Mouse (Mus musculus): ENCODE measurements around the gene Grk6. TPM values are rescaled to one million over a fixed set of nuclear protein-coding genes. Genes with fewer than 3 reads are reported as not detected.
A peak's percentile ranks its signal among the peaks of the same experiment; 100 is the strongest.

Gene Grk6
- polyA plus RNA-seq, 2 experiments: 22.6 to 26.1 TPM

GRCm38 (mm10) chr13:55451296-55451695 is 6.4 kb downstream of the Grk6 start:
- Histone ChIP-seq H3K9ac (replicated peaks) (no peak overlapping the region), H3K36me3 (replicated peaks; ENCODE audit: control insufficient read depth, insufficient read depth, low read depth) (peaks cover 58% of the 10 kb centered on the region), H3K4me3 (ENCODE audit: insufficient read depth in 1 of 2, low read depth in 2 of 2, low read length in 2 of 2) (no peak overlapping the region), H3K27me3 (ENCODE audit: control insufficient read depth, insufficient read depth, low read length) (no peaks in the 10 kb centered on the region), H3K9me3 (ENCODE audit: control insufficient read depth, low read length) (no peaks in the 10 kb centered on the region), H3K27ac (no peak overlapping the region), H3K4me2 (ENCODE audit: low read depth) (no peak overlapping the region), H3K4me1 (replicated peaks; ENCODE audit: control insufficient read depth in 2 of 2, insufficient read depth in 2 of 2, low read length in 1 of 2) (peaks cover 20 to 30% of the 10 kb centered on the region in 2 experiments)
- WGBS (ENCODE audit: insufficient replicate concordance): 82% methylated on average over 10 of the region's 10 CpGs
- TF ChIP-seq CTCF (IDR thresholded peaks at IDR 0.05; ENCODE audit: low read depth): no peak
- no peak for TF ChIP-seq EP300 (IDR thresholded peaks at IDR 0.05; ENCODE audit: low read depth)
- DNase-seq (ENCODE audit: low read depth in 3 of 3, low spot score in 3 of 3) (no peak), ATAC-seq (ENCODE audit: insufficient read depth) (no peak)

- TF ChIP-seq CTCF (IDR thresholded peaks at IDR 0.05; ENCODE audit: low read depth) (no peak), EP300 (IDR thresholded peaks at IDR 0.05; ENCODE audit: low read depth) (no peak)
- ATAC-seq (ENCODE audit: insufficient read depth) (no peak), DNase-seq (ENCODE audit: low read depth in 3 of 3, low spot score in 3 of 3) (no peak)
- no peaks in the 10 kb centered on the region for H3K9me3 ChIP-seq (ENCODE audit: control insufficient read depth, low read length)
- H3K27ac ChIP-seq: no peak overlapping the region
- no peak overlapping the region for H3K4me2 ChIP-seq (ENCODE audit: low read depth)
- H3K4me1 ChIP-seq (replicated peaks; ENCODE audit: control insufficient read depth in 2 of 2, insufficient read depth in 2 of 2, low read length in 1 of 2): peaks cover 13 to 23% of the 10 kb centered on the region in 2 experiments
- no peak overlapping the region for H3K9ac ChIP-seq (replicated peaks)
- 90% methylated on average over 16 of the region's 16 CpGs for WGBS (ENCODE audit: insufficient replicate concordance)
- H3K27me3 ChIP-seq (ENCODE audit: control insufficient read depth, insufficient read depth, low read length): no peaks in the 10 kb centered on the region
- peaks cover 61% of the 10 kb centered on the region for H3K36me3 ChIP-seq (replicated peaks; ENCODE audit: control insufficient read depth, insufficient read depth, low read depth)
- H3K4me3 ChIP-seq (ENCODE audit: insufficient read depth in 1 of 2, low read depth in 2 of 2, low read length in 2 of 2): no peak overlapping the region
These were observed 7.1 kb downstream of the Grk6 start for GRCm38 (mm10) chr13:55451785-55452549.

GRCm38 (mm10) chr13:55462965-55463364 is 18.1 kb downstream of the Grk6 start:
- no peak overlapping the region for H3K4me3 ChIP-seq (ENCODE audit: insufficient read depth in 1 of 2, low read depth in 2 of 2, low read length in 2 of 2)
- peaks cover 9% of the 10 kb centered on the region for H3K36me3 ChIP-seq (replicated peaks; ENCODE audit: control insufficient read depth, insufficient read depth, low read depth)
- no peaks in the 10 kb centered on the region for H3K9me3 ChIP-seq (ENCODE audit: control insufficient read depth, low read length)
- WGBS (ENCODE audit: insufficient replicate concordance): 40% methylated on average over 2 of the region's 2 CpGs
- H3K9ac ChIP-seq (replicated peaks): no peak overlapping the region
- DNase-seq (ENCODE audit: low read depth in 3 of 3, low spot score in 3 of 3): no peak
- H3K27ac ChIP-seq: no peak overlapping the region
- TF ChIP-seq EP300 (IDR thresholded peaks at IDR 0.05; ENCODE audit: low read depth) (no peak), CTCF (IDR thresholded peaks at IDR 0.05; ENCODE audit: low read depth) (no peak)
- H3K27me3 ChIP-seq (ENCODE audit: control insufficient read depth, insufficient read depth, low read length): peaks cover 17% of the 10 kb centered on the region
- ATAC-seq (ENCODE audit: insufficient read depth): no peak
- no peaks in the 10 kb centered on the region for H3K4me1 ChIP-seq (replicated peaks; ENCODE audit: control insufficient read depth in 2 of 2, insufficient read depth in 2 of 2, low read length in 1 of 2)
- no peak overlapping the region for H3K4me2 ChIP-seq (ENCODE audit: low read depth)

- H3K4me1 ChIP-seq (replicated peaks; ENCODE audit: control insufficient read depth in 2 of 2, insufficient read depth in 2 of 2, low read length in 1 of 2): no peaks in the 10 kb centered on the region
- H3K27me3 ChIP-seq (ENCODE audit: control insufficient read depth, insufficient read depth, low read length): peaks cover 17% of the 10 kb centered on the region
- no peak overlapping the region for H3K9ac ChIP-seq (replicated peaks)
- ATAC-seq (ENCODE audit: insufficient read depth): no peak
- peak overlapping the region; percentile 55; the same call in 1 of the 2 replicates for H3K4me2 ChIP-seq (ENCODE audit: low read depth)
- WGBS (ENCODE audit: insufficient replicate concordance): 14% methylated on average over 14 of the region's 14 CpGs
- peaks cover 9% of the 10 kb centered on the region for H3K36me3 ChIP-seq (replicated peaks; ENCODE audit: control insufficient read depth, insufficient read depth, low read depth)
- H3K9me3 ChIP-seq (ENCODE audit: control insufficient read depth, low read length): no peaks in the 10 kb centered on the region
- TF ChIP-seq EP300 (IDR thresholded peaks at IDR 0.05; ENCODE audit: low read depth): no peak
- no peak for TF ChIP-seq CTCF (IDR thresholded peaks at IDR 0.05; ENCODE audit: low read depth)
- no peak overlapping the region for H3K27ac ChIP-seq
- DNase-seq (ENCODE audit: low read depth in 3 of 3, low spot score in 3 of 3): no peak
- H3K4me3 ChIP-seq (ENCODE audit: insufficient read depth in 1 of 2, low read depth in 2 of 2, low read length in 2 of 2): 0 out of 4 replicates have a peak overlapping the region, but pooled peaks of 1 of the 2 experiments have one; percentile 14
These were observed 18.6 kb downstream of the Grk6 start for GRCm38 (mm10) chr13:55463399-55464026.

All from liver, embryonic 14.5 days (tissue).